In genomic region chr5:46347368-46348083, GRCm38 (mm10) we compare ENCODE assay signal across 7 mouse cellular contexts.
DNase-seq lines count a peak whose midpoint lies in the region; ATAC-seq and TF ChIP-seq lines count a peak whose summit lies in the region.

No protein-coding gene starts in this region.

- no peaks in the 10 kb centered on the region for H3K9me3 ChIP-seq in intestine, postnatal 0 days (ENCODE audit: control insufficient read depth)
- no peaks in the 10 kb centered on the region for H3K9me3 ChIP-seq in midbrain, embryonic 14.5 days (ENCODE audit: control insufficient read depth, low read length)

- ATAC-seq in intestine, postnatal 0 days = 0 out of 2 replicates have a peak, but pooled peaks have one; percentile 38
- ATAC-seq in midbrain, embryonic 14.5 days (ENCODE audit: low FRiP score, low TSS enrichment) = peak; percentile 71

- DNase-seq in adrenal gland, adult 8-10 months = peak; percentile 26
- peak; percentile 89 for DNase-seq in embryo, embryonic 11 days
- peak; percentile 85 for DNase-seq in heart, adult 11 months
- DNase-seq in left cerebral cortex, postnatal 25 days (ENCODE audit: low spot score in 2 of 2) = peak; percentile 78 to 86
- peak; percentile 94 for DNase-seq in midbrain, embryonic 14.5 days
- peak; percentile 11 to 36 for DNase-seq in spleen, adult 2 months (ENCODE audit: low read depth in 1 of 2, low spot score in 2 of 2)

- H3K4me2 ChIP-seq in intestine, postnatal 0 days (replicated peaks; ENCODE audit: low read depth) = peak overlapping the region; percentile 47
- H3K4me2 ChIP-seq in midbrain, embryonic 14.5 days (ENCODE audit: low read length) = peak overlapping the region; percentile 34

- WGBS in intestine, postnatal 0 days = 16% methylated on average over 16 of the region's 16 CpGs
- 20% methylated on average over 16 of the region's 16 CpGs for WGBS in midbrain, embryonic 14.5 days
- WGBS in spleen, adult 2 months = 27% methylated on average over 16 of the region's 16 CpGs

- H3K9ac ChIP-seq in intestine, postnatal 0 days (ENCODE audit: low read depth, low read length) = no peak overlapping the region
- no peak overlapping the region for H3K9ac ChIP-seq in midbrain, embryonic 14.5 days (replicated peaks; ENCODE audit: low read length)

- H3K4me1 ChIP-seq in intestine, postnatal 0 days (replicated peaks; ENCODE audit: control insufficient read depth, insufficient read depth, low read length) = no peaks in the 10 kb centered on the region
- H3K4me1 ChIP-seq in midbrain, embryonic 14.5 days (ENCODE audit: control insufficient read depth, insufficient read depth, low read length) = no peaks in the 10 kb centered on the region
- H3K4me1 ChIP-seq in spleen, adult 2 months (ENCODE audit: control insufficient read depth, insufficient read depth, insufficient read length) = no peaks in the 10 kb centered on the region

- no peak for TF ChIP-seq POLR2A in spleen, adult 2 months (IDR thresholded peaks at IDR 0.05; ENCODE audit: low read depth, low read length)

- no peak overlapping the region for H3K27ac ChIP-seq in intestine, postnatal 0 days (ENCODE audit: low read depth, low read length)
- H3K27ac ChIP-seq in midbrain, embryonic 14.5 days (replicated peaks; ENCODE audit: low read depth, low read length) = peak overlapping the region; percentile 60; the same call in 1 of the 2 replicates
- no peak overlapping the region for H3K27ac ChIP-seq in spleen, adult 2 months (ENCODE audit: insufficient read depth, low read length)

- no peaks in the 10 kb centered on the region for H3K27me3 ChIP-seq in intestine, postnatal 0 days (replicated peaks; ENCODE audit: control insufficient read depth, insufficient read depth, low read length)
- no peaks in the 10 kb centered on the region for H3K27me3 ChIP-seq in midbrain, embryonic 14.5 days (ENCODE audit: control insufficient read depth, insufficient read depth, low read length)
- H3K27me3 ChIP-seq in spleen, adult 2 months (ENCODE audit: control insufficient read depth, insufficient read depth, low read length) = no peaks in the 10 kb centered on the region

- intact Hi-C loops in left cerebral cortex, postnatal 25 days (cut with DNase I) = loop anchor here (2.0 to 5.0 kb wide), 5 partner anchors 490 to 871 kb away; partner anchors contain the start of genes Lcorl and Ncapg

- no peaks in the 10 kb centered on the region for H3K36me3 ChIP-seq in intestine, postnatal 0 days (ENCODE audit: control insufficient read depth, insufficient read depth)
- no peaks in the 10 kb centered on the region for H3K36me3 ChIP-seq in midbrain, embryonic 14.5 days (ENCODE audit: control insufficient read depth, insufficient read depth, low read length)
- no peaks in the 10 kb centered on the region for H3K36me3 ChIP-seq in spleen, adult 2 months (ENCODE audit: control insufficient read depth, insufficient read depth, low read length)

- peak overlapping the region; percentile 16; the same call in 1 of the 2 replicates for H3K4me3 ChIP-seq in intestine, postnatal 0 days (ENCODE audit: low read depth, low read length)
- no peak overlapping the region for H3K4me3 ChIP-seq in midbrain, embryonic 14.5 days (replicated peaks; ENCODE audit: low read depth, low read length)
- no peak overlapping the region for H3K4me3 ChIP-seq in spleen, adult 2 months (ENCODE audit: extremely low read depth, insufficient read depth, insufficient read length)

- peak; percentile 92 for TF ChIP-seq CTCF in intestine, postnatal 0 days (IDR thresholded peaks at IDR 0.05; ENCODE audit: low read depth)
- TF ChIP-seq CTCF in spleen, adult 2 months (IDR thresholded peaks at IDR 0.05; ENCODE audit: extremely low read depth, insufficient read depth, insufficient read length, insufficient replicate concordance) = peak; percentile 69; the same call in 1 of the 2 replicates

Comparison
In these comparisons a context has a peak if more than half of its experiments do, and no peak if none do; other contexts are left out.
1. DNase-seq: peak in every context shown above with its lines; median percentile 94 in midbrain, embryonic 14.5 days; 89 in embryo, embryonic 11 days; 85 in heart, adult 11 months; 82 in left cerebral cortex, postnatal 25 days; 26 in adrenal gland, adult 8-10 months; 24 in spleen, adult 2 months.